Mouse (Mus musculus) ES-E14 (cell line): Measurements from ENCODE around the gene Tnfrsf26.

Source experiments
- HCFC1 ChIP-seq: IDR thresholded peaks from 2 replicates; pipeline ENCODE4 v1.6.1; 2012; ENCODE audit warnings: low read length, inconsistent platforms, borderline replicate concordance; ENCODE audit not compliant: insufficient read depth
- ZNF384 ChIP-seq: IDR thresholded peaks from 2 replicates; pipeline ENCODE4 v1.6.1; 2012; ENCODE audit warnings: low read depth, low read length, inconsistent platforms

- TF ChIP-seq HCFC1 = no peak
- no peak for TF ChIP-seq ZNF384
These were observed 40.5 kb downstream of the Tnfrsf26 start for GRCm38 (mm10) chr7:143588006-143588405.
